In the genomic region with DNA sequence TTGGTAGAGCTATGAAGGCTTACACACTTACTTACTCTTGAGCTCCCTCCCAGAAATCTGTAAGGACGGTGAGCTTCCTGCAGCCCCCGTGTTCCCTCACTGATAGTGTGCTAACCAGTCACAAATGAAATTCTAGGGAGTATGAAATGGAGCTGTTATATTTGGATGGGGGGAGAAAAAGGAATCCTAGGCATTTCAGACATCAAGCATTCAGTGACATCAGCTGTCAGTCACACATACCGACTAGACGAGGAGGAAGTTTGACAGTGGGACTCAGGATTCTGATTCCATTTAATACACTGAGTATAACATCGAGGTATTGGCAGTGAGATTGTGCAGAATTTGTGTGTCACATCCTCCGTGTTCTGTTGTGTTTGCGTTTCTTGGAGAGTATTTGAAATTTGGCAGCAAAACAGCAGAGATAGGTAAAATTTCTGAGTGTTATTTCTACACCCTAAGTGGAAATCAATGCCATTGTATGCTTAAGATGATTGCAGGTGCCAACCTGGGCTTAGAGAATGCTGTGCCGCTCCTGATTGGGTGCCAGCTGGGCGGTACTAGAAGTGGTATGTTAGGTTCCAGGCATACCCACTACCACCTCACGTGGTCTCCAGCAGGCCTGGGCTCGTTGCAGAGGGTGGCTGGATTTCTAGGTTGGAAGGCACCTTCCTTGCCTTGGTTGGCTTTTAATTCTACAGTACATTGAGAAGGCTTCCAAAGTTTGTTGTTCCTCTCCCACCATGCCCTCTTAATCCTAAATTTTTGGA, we compare ENCODE assay signal across 19 mouse cellular contexts.
DNase-seq lines count a peak whose midpoint lies in the region; ATAC-seq lines count a peak whose summit lies in the region.
"Had no signal": no experiment of that assay in that cellular context is flagged by ENCODE, and none has a peak within 500 bp of the region (broad histone marks: within the 10 kb centered on the region; RNA-seq: fewer than 3 reads in every experiment).

No protein-coding gene starts in this region.

- H3K27ac ChIP-seq in heart, embryonic 10.5 days: peak overlapping the region; percentile 17; the same call in 1 of the 2 replicates
- H3K27ac ChIP-seq in heart, embryonic 16.5 days (ENCODE audit: low read length): peak overlapping the region; percentile 85
- no peak overlapping the region; the same call in 1 of the 2 replicates for H3K27ac ChIP-seq in heart, embryonic 12.5 days (ENCODE audit: poor library complexity, severe bottlenecking)
- H3K27ac ChIP-seq in embryonic facial prominence, embryonic 15.5 days (replicated peaks): no peak overlapping the region
- H3K27ac ChIP-seq: hindbrain, embryonic 13.5 days had no signal

- 60% methylated on average over 11 of the region's 11 CpGs for WGBS in heart, embryonic 10.5 days
- 42% methylated on average over 11 of the region's 11 CpGs for WGBS in heart, embryonic 16.5 days
- 50% methylated on average over 11 of the region's 11 CpGs for WGBS in heart, embryonic 12.5 days
- WGBS in embryonic facial prominence, embryonic 15.5 days: 55% methylated on average over 11 of the region's 11 CpGs

- peak; percentile 15; the same call in 1 of the 2 replicates for ATAC-seq in heart, embryonic 16.5 days (replicated peaks; ENCODE audit: extremely low read depth, insufficient read depth, low FRiP score)
- ATAC-seq in heart, embryonic 12.5 days (ENCODE audit: insufficient number of reproducible peaks, low FRiP score): no peak
- ATAC-seq in embryonic facial prominence, embryonic 15.5 days (ENCODE audit: insufficient number of reproducible peaks, low FRiP score, low TSS enrichment, low read depth): 0 out of 2 replicates have a peak, but pooled peaks have one; percentile 47
- ATAC-seq: forebrain, embryonic 14.5 days; intestine, embryonic 16.5 days had no signal

- H3K27me3 ChIP-seq in heart, embryonic 10.5 days (ENCODE audit: insufficient read depth, poor library complexity, severe bottlenecking): no peaks in the 10 kb centered on the region
- no peaks in the 10 kb centered on the region for H3K27me3 ChIP-seq in heart, embryonic 16.5 days (ENCODE audit: control insufficient read depth, insufficient read depth, low read length)
- H3K27me3 ChIP-seq in heart, embryonic 12.5 days (replicated peaks): no peaks in the 10 kb centered on the region
- H3K27me3 ChIP-seq in embryonic facial prominence, embryonic 15.5 days: no peaks in the 10 kb centered on the region
- H3K27me3 ChIP-seq: hindbrain, embryonic 13.5 days had no signal

- DNase-seq in heart, embryonic 10.5 days (ENCODE audit: low spot score): no peak
- no peak for DNase-seq in heart, postnatal 14 days
- DNase-seq in lung, adult 18-20 months: peak; percentile 43 to 70
- no peak for DNase-seq in lung, postnatal 4 days
- DNase-seq in spleen, adult 18-20 months: no peak
- DNase-seq: adrenal gland, postnatal 25 days; cerebellum, adult 11-12 months; cerebellum, adult 9-11 months; gastrocnemius, postnatal 36 days; kidney, adult 8-10 months; kidney, postnatal 14 days; liver; midbrain, embryonic 14.5 days had no signal

- no peak overlapping the region for H3K4me3 ChIP-seq in heart, embryonic 10.5 days
- no peak overlapping the region for H3K4me3 ChIP-seq in heart, embryonic 16.5 days (ENCODE audit: low read length)
- H3K4me3 ChIP-seq in heart, embryonic 12.5 days: no peak overlapping the region
- no peak overlapping the region for H3K4me3 ChIP-seq in embryonic facial prominence, embryonic 15.5 days (replicated peaks)
- H3K4me3 ChIP-seq: hindbrain, embryonic 13.5 days had no signal

- H3K9ac ChIP-seq in heart, embryonic 16.5 days (ENCODE audit: low read length): peak overlapping the region; percentile 31; the same call in 1 of the 2 replicates
- no peak overlapping the region for H3K9ac ChIP-seq in heart, embryonic 12.5 days
- no peak overlapping the region for H3K9ac ChIP-seq in embryonic facial prominence, embryonic 15.5 days
- H3K9ac ChIP-seq: hindbrain, embryonic 13.5 days had no signal

- intact Hi-C loops in heart, postnatal 14 days (cut with DNase I): no loop called here

- no peaks in the 10 kb centered on the region for H3K9me3 ChIP-seq in heart, embryonic 10.5 days
- no peaks in the 10 kb centered on the region for H3K9me3 ChIP-seq in heart, embryonic 16.5 days (replicated peaks; ENCODE audit: control insufficient read depth, low read length)
- no peaks in the 10 kb centered on the region for H3K9me3 ChIP-seq in heart, embryonic 12.5 days (replicated peaks)
- H3K9me3 ChIP-seq in embryonic facial prominence, embryonic 15.5 days (replicated peaks): no peaks in the 10 kb centered on the region
- H3K9me3 ChIP-seq: hindbrain, embryonic 13.5 days had no signal

- no peaks in the 10 kb centered on the region for H3K36me3 ChIP-seq in heart, embryonic 10.5 days
- no peaks in the 10 kb centered on the region for H3K36me3 ChIP-seq in heart, embryonic 16.5 days (ENCODE audit: control insufficient read depth, insufficient read depth)
- no peaks in the 10 kb centered on the region for H3K36me3 ChIP-seq in heart, embryonic 12.5 days
- no peaks in the 10 kb centered on the region for H3K36me3 ChIP-seq in embryonic facial prominence, embryonic 15.5 days
- H3K36me3 ChIP-seq: hindbrain, embryonic 13.5 days had no signal

- H3K4me2 ChIP-seq in heart, embryonic 16.5 days (ENCODE audit: low read depth, low read length): peak overlapping the region; percentile 36; the same call in 1 of the 2 replicates
- no peak overlapping the region for H3K4me2 ChIP-seq in heart, embryonic 12.5 days
- H3K4me2 ChIP-seq in embryonic facial prominence, embryonic 15.5 days (replicated peaks): no peak overlapping the region
- H3K4me2 ChIP-seq: hindbrain, embryonic 13.5 days had no signal

- H3K4me1 ChIP-seq in heart, embryonic 10.5 days: peaks cover 50% of the 10 kb centered on the region
- H3K4me1 ChIP-seq in heart, embryonic 16.5 days (ENCODE audit: control insufficient read depth, insufficient read depth, low read length): peaks cover 43% of the 10 kb centered on the region
- peaks cover 62% of the 10 kb centered on the region for H3K4me1 ChIP-seq in heart, embryonic 12.5 days (replicated peaks)
- H3K4me1 ChIP-seq in embryonic facial prominence, embryonic 15.5 days: peaks cover 19% of the 10 kb centered on the region

Comparison
In these comparisons a context has a peak if more than half of its experiments do, and no peak if none do; other contexts are left out.
1. DNase-seq: peak in lung, adult 18-20 months (2 of 2); none in heart, embryonic 10.5 days (single experiment), heart, postnatal 14 days (0 of 2), lung, postnatal 4 days (0 of 2) and spleen, adult 18-20 months (0 of 2).
2. H3K27ac ChIP-seq: peak in heart, embryonic 10.5 days (single experiment) and heart, embryonic 16.5 days (single experiment); none in heart, embryonic 12.5 days (single experiment) and embryonic facial prominence, embryonic 15.5 days (single experiment).